Mouse (Mus musculus): ENCODE data around the gene Dnajb3. TPM values are rescaled to one million over a fixed set of nuclear protein-coding genes. Genes with fewer than 3 reads are reported as not detected.

The Dnajb3 gene
- total RNA-seq, 2 experiments from 2014 or later, result not detected

Other genes with a start within 250 kb of the Dnajb3 start
- 1 to 10 TPM; 7.9 to 8.8 TPM for gene Usp40, start 197.2 kb downstream of the Dnajb3 start, total RNA-seq (2021)
- gene Ugt1a10, start 150.4 kb downstream of the Dnajb3 start, total RNA-seq (2021), result not detected
- under 1 TPM in 1 of 2 experiments, not detected in 1; 0.14 TPM for gene Ugt1a9, start 135.0 kb downstream of the Dnajb3 start, total RNA-seq (2021)
- gene Ugt1a8, start 118.0 kb downstream of the Dnajb3 start, total RNA-seq (2021), result not detected
- under 1 TPM; 0.31 to 0.37 TPM for gene Ugt1a7c, start 110.7 kb downstream of the Dnajb3 start, total RNA-seq (2021)
- gene Ugt1a6b, start 102.5 kb downstream of the Dnajb3 start, total RNA-seq (2021), result under 1 TPM; 0.34 to 0.64 TPM
- 1 to 10 TPM in 1 of 2 experiments, under 1 TPM in 1; 0.66 to 1.4 TPM for gene Ugt1a6a, start 71.0 kb downstream of the Dnajb3 start, total RNA-seq (2021)
- gene Ugt1a5, start 39.8 kb downstream of the Dnajb3 start, total RNA-seq (2021), result under 1 TPM in 1 of 2 experiments, not detected in 1; 0.14 TPM
- under 1 TPM in 1 of 2 experiments, not detected in 1; 0.09 TPM for gene Ugt1a2, start 5.2 kb downstream of the Dnajb3 start, total RNA-seq (2021)
- gene Ugt1a1, start 6.2 kb upstream of the Dnajb3 start, total RNA-seq (2021), result under 1 TPM in 1 of 2 experiments, not detected in 1; 0.09 TPM
- not detected for gene Mroh2a, start 21.2 kb upstream of the Dnajb3 start, total RNA-seq (2021)
- 1 to 10 TPM; 5.4 to 5.8 TPM for gene Hjurp, start 71.9 kb upstream of the Dnajb3 start, total RNA-seq (2021)
- not detected for gene Trpm8, start 71.9 kb upstream of the Dnajb3 start, total RNA-seq (2021)
- gene Spp2, start 201.2 kb upstream of the Dnajb3 start, total RNA-seq (2021), result not detected

Data from gastrocnemius, adult 18-20 months (tissue).